Mouse (Mus musculus) embryonic fibroblast, embryonic 13.5 days (primary cell): ENCODE results near the gene Magi2.

Experiments
- CTCF ChIP-seq: IDR thresholded peaks from 2 replicates; pipeline ENCODE4 v1.5.1; 2011; ENCODE audit warnings: mild to moderate bottlenecking, control low read depth, low read length, moderate library complexity, borderline replicate concordance; ENCODE audit not compliant: insufficient read depth
- POLR2A ChIP-seq: IDR thresholded peaks from 2 replicates; pipeline ENCODE4 v1.6.1; 2011; ENCODE audit warnings: low read depth, mild to moderate bottlenecking, control low read depth, low read length, moderate library complexity

- TF ChIP-seq CTCF = 0 out of 2 replicates have a peak, but pooled peaks have one; percentile 16
- TF ChIP-seq POLR2A = no peak
These were observed 1410.6 kb downstream of the Magi2 start for GRCm38 (mm10) chr5:20637300-20637989.
